ENCODE assay signal across 17 mouse cellular contexts in the genomic region with DNA sequence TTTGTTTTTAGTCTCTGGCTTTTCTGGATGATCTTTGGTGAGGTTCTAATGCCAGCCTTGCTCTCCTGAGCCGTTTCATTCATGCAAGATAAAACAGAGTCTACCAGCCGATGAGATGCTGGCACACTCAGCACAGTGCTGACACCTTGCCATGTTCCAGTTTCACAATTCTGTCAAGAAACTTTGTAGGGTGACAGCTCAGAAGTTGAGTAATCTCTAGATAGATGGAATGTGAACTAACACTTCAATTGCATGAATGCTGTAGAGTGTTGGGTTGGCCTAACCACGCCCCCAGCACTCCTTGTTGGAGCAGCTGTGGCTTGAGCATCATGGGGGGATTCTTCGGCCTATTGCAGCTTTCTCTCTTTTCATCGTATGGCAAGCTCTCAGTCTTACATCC.
DNase-seq lines count a peak whose midpoint lies in the region.
"Had no signal": no experiment of that assay in that cellular context is flagged by ENCODE, and none has a peak within 500 bp of the region (broad histone marks: within the 10 kb centered on the region; RNA-seq: fewer than 3 reads in every experiment).

No protein-coding gene starts in this region.

- intact Hi-C loops in gastrocnemius, postnatal 14 days (cut with DNase I; ENCODE audit: low total_unique reads) = no loop called here

- DNase-seq in frontal cortex, postnatal 36 days (ENCODE audit: low spot score in 2 of 2) = peak; percentile 19 to 56
- DNase-seq in frontal cortex, postnatal 14 days (ENCODE audit: low spot score in 2 of 2) = no peak
- DNase-seq in adrenal gland, postnatal 36 days = peak; percentile 45 to 62
- peak; percentile 89 for DNase-seq in gonadal fat pad, adult 2 months (ENCODE audit: low read depth)
- peak; percentile 46 to 54 for DNase-seq in lung, postnatal 4 days
- no peak for DNase-seq in MN1 (ENCODE audit: low spot score)
- no peak for DNase-seq in gastrocnemius, postnatal 14 days
- DNase-seq: B cell, adult 2 months; cerebellum, adult 11 months; cerebellum, postnatal 10 days; forebrain, postnatal 0 days; kidney, adult 8-10 months; kidney, postnatal 10 days; liver, embryonic 13.5 days; midbrain, embryonic 14.5 days; right cerebral cortex, postnatal 25 days; spleen, adult 18-20 months had no signal

Comparison
In these comparisons a context has a peak if more than half of its experiments do, and no peak if none do; other contexts are left out.
1. DNase-seq: peak in frontal cortex, postnatal 36 days (2 of 2), adrenal gland, postnatal 36 days (2 of 2), gonadal fat pad, adult 2 months (single experiment) and lung, postnatal 4 days (2 of 2); none in frontal cortex, postnatal 14 days (0 of 2), MN1 (single experiment) and gastrocnemius, postnatal 14 days (single experiment).